Mouse (Mus musculus) midbrain, embryonic 13.5 days (tissue): ENCODE measurements around the gene Sst. TPM values are rescaled to one million over a fixed set of nuclear protein-coding genes. Genes with fewer than 3 reads are reported as not detected.
A peak's percentile ranks its signal among the peaks of the same experiment; 100 is the strongest.
"Not testable (repeated sequence)": the region's sequence is repeated elsewhere in the genome, so short reads cannot be mapped to it uniquely, and the experiment has no call there.

Experiments
- ATAC-seq: fragments of 200-750 bp; cut with Nextera tagmentation; 2 replicates; pipeline ENCODE4 v1.8.0; 2017; ENCODE audit warnings: mild to moderate bottlenecking, moderate TSS enrichment, moderate library complexity
- H3K27ac ChIP-seq: fragments of 300-500 bp; sonication (generic); 2 replicates; pipeline ENCODE4 v1.5.1; 2015; ENCODE audit warnings: inconsistent platforms, mild to moderate bottlenecking, moderate library complexity
- H3K27me3 ChIP-seq: fragments of 300-500 bp; sonication (generic); 2 replicates; pipeline ENCODE4 v1.6.1; 2015; ENCODE audit warnings: mild to moderate bottlenecking, inconsistent platforms
- H3K36me3 ChIP-seq: fragments of 300-500 bp; sonication (generic); 2 replicates; pipeline ENCODE4 v1.6.1; 2015; ENCODE audit warnings: mild to moderate bottlenecking, inconsistent platforms
- H3K4me1 ChIP-seq: fragments of 300-500 bp; sonication (generic); replicated peaks from 2 replicates; pipeline ENCODE4 v1.6.1; 2015; ENCODE audit warnings: inconsistent platforms
- H3K4me2 ChIP-seq: fragments of 300-500 bp; sonication (generic); replicated peaks from 2 replicates; pipeline ENCODE4 v1.6.1; 2015; ENCODE audit warnings: moderate library complexity, mild to moderate bottlenecking, inconsistent platforms
- H3K4me3 ChIP-seq: fragments of 300-500 bp; sonication (generic); replicated peaks from 2 replicates; pipeline ENCODE4 v1.5.1; 2015; ENCODE audit warnings: mild to moderate bottlenecking, inconsistent platforms
- H3K9ac ChIP-seq: fragments of 300-500 bp; sonication (generic); replicated peaks from 2 replicates; pipeline ENCODE4 v1.6.1; 2015; ENCODE audit warnings: mild to moderate bottlenecking, inconsistent platforms
- H3K9me3 ChIP-seq: fragments of 300-500 bp; sonication (generic); 2 replicates; pipeline ENCODE4 v1.6.1; 2016; ENCODE audit warnings: mild to moderate bottlenecking, inconsistent platforms
- WGBS: fragments of 180-500 bp; shearing (Covaris S2); methylation state at CpG from one replicate; pipeline ENCODE4 v1.1.7; 2015; 5-methylcytosine and 5-hydroxymethylcytosine counted together
- polyA plus RNA-seq: library from polyadenylated mRNA; unstranded; fragments of >200 nt; fragmentation: Nextera tagmentation; extraction: Ambion mirVana; gene quantifications from 2 replicates; pipeline ENCODE4 v1.2.1, GENCODE M21; 2015

Sst gene
- polyA plus RNA-seq: 147 and 154 TPM in 2 replicates

GRCm38 (mm10) chr16:23890636-23891035 lies at the start of gene Sst:
Gene Sst, minus strand, starts transcription at chr16:23890958.
- H3K27me3 ChIP-seq: peaks cover 34% of the 10 kb centered on the region
- ATAC-seq: peak; percentile 43; the same call in 1 of the 2 replicates
- H3K27ac ChIP-seq: no peak within 1 kb of the TSS
- peak within 1 kb of the TSS; percentile 36 for H3K4me3 ChIP-seq
- H3K9ac ChIP-seq: peak within 1 kb of the TSS; percentile 32
- peaks cover 19% of the 10 kb centered on the region for H3K4me1 ChIP-seq
- no peaks in the 10 kb centered on the region for H3K9me3 ChIP-seq
- H3K4me2 ChIP-seq: peak within 1 kb of the TSS; percentile 55
- 6% methylated on average over 26 of the region's 26 CpGs for whole genome bisulfite sequencing
- no peaks in the 10 kb centered on the region for H3K36me3 ChIP-seq

DNA sequence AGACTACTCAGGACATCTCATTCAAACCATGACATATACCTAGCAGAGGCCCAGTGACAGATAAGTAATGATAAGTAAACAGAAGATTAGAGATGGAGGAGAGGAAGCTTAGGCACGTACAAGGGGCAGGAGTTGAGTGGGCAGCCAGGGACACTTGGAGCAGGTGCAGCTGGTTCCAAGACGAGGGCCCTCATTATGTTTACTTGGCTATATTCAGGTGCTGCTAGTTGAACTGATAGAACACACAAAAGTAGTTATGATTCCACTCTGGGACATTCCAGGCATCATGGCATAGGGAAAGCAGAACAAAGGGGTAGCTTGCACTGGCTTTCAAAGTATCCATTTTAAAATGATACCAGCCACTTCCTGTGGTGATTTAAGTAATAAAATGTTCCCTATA lies 43.6 kb upstream of the Sst start:
- Histone ChIP-seq H3K9me3 (no peaks in the 10 kb centered on the region), H3K4me1 (no peaks in the 10 kb centered on the region), H3K4me3 (no peak overlapping the region), H3K36me3 (no peaks in the 10 kb centered on the region), H3K4me2 (no peak overlapping the region), H3K27me3 (no peaks in the 10 kb centered on the region), H3K9ac (no peak overlapping the region), H3K27ac (no peak overlapping the region)
- 82% methylated on average over 2 of the region's 2 CpGs for WGBS
- no peak for ATAC-seq

- no peak within 1 kb of the TSS for H3K9ac ChIP-seq
- H3K4me2 ChIP-seq: no peak within 1 kb of the TSS
- H3K9me3 ChIP-seq: no peaks in the 10 kb centered on the region
- no peaks in the 10 kb centered on the region for H3K27me3 ChIP-seq
- no peaks in the 10 kb centered on the region for H3K4me1 ChIP-seq
- WGBS: 68% methylated on average over 11 of the region's 11 CpGs
- no peak for ATAC-seq
- H3K27ac ChIP-seq: no peak within 1 kb of the TSS
- no peak within 1 kb of the TSS for H3K4me3 ChIP-seq
- H3K36me3 ChIP-seq: no peaks in the 10 kb centered on the region
Measured at GRCm38 (mm10) chr16:23932294-23932693, 41.5 kb upstream of the Sst start, which contains the start of gene Rtp2. Gene Rtp2, minus strand, starts transcription at chr16:23932394.

GRCm38 (mm10) chr16:23931275-23931674 lies 40.5 kb upstream of the Sst start:
- H3K9me3 ChIP-seq: no peaks in the 10 kb centered on the region
- ATAC-seq: no peak
- WGBS: 83% methylated on average over 18 of the region's 18 CpGs
- H3K36me3 ChIP-seq: no peaks in the 10 kb centered on the region
- no peak overlapping the region for H3K9ac ChIP-seq
- no peaks in the 10 kb centered on the region for H3K27me3 ChIP-seq
- H3K4me1 ChIP-seq: no peaks in the 10 kb centered on the region
- H3K4me3 ChIP-seq: no peak overlapping the region
- no peak overlapping the region for H3K4me2 ChIP-seq
- no peak overlapping the region for H3K27ac ChIP-seq

DNA sequence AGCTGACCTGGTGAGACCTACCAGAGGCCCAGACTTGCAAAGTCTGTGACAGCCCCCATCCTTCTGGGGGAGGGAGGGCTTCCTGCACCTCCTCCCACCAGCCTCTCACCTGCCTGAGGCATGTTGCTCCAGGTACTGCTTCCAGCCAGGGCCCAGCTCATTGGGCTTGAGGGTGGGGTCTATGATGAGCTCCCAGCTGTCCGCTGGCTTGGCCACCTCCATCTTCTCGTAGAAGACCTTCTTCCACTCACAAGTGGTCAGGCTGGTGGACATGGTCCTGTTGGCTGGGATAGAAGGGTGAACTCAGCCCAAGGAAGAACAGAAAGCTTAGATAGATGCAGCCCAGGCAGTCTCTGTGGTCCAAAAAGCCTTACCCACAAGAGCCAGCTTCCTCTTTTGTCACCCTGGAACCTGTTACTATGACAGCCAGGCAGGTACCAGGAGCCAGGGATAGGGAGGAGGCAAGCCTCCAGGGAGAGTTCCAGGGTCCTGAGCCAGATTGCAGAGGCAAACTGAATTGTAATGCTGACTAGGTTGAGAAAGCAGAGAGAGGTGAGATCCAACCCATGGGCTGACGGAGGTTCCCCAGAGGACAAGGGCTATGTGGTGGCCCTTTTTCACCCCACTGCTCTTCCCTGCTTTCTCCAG lies 39.8 kb upstream of the Sst start:
- H3K4me2 ChIP-seq: no peak overlapping the region
- H3K9ac ChIP-seq: no peak overlapping the region
- no peak for ATAC-seq
- no peak overlapping the region for H3K4me3 ChIP-seq
- no peaks in the 10 kb centered on the region for H3K4me1 ChIP-seq
- no peaks in the 10 kb centered on the region for H3K9me3 ChIP-seq
- no peaks in the 10 kb centered on the region for H3K36me3 ChIP-seq
- H3K27ac ChIP-seq: no peak overlapping the region
- WGBS: 85% methylated on average over 3 of the region's 3 CpGs
- no peaks in the 10 kb centered on the region for H3K27me3 ChIP-seq

DNA sequence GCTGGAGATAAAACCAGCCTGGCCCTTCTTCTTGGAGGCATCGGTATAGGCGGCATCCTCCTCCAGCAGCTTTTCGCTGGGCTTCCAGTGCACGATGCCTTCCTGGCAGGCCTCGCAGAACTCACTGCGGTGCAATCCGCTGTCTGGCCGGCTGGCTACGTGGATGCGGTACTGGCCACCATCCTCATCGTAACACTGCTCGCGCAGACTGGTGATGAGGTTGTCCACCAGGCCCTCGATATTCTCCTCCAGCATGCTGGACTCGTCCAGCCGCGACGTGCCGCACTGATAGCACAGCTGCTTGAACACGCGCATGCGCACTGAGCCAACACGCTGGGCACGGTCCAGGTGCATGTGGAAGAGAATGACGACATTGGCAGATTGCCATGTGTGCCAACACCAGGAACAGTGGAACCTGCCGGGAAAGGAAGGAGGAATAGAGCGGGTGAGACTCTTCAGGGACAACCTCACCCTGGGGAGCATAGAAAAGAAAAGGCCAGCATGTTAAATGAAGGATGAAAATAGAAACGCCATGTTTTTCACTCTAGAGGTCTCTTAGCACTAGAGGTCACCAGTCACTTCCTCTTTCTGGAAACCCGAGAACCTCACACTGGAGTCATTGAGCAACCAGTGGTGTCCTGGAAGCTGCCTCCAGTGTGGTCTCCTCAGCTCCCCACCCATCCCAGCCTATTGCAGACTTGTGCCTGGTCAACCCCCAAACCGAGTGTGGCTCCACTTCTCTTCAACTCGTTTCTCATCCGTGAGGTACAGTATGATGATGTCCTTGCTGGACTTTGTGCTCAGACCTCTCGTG lies 36.8 kb upstream of the Sst start:
- no peaks in the 10 kb centered on the region for H3K4me1 ChIP-seq
- no peak overlapping the region for H3K27ac ChIP-seq
- ATAC-seq: no peak
- no peak overlapping the region for H3K4me3 ChIP-seq
- 92% methylated on average over 33 of the region's 33 CpGs for WGBS
- H3K9me3 ChIP-seq: no peaks in the 10 kb centered on the region
- no peaks in the 10 kb centered on the region for H3K27me3 ChIP-seq
- H3K4me2 ChIP-seq: no peak overlapping the region
- H3K36me3 ChIP-seq: no peaks in the 10 kb centered on the region
- no peak overlapping the region for H3K9ac ChIP-seq

DNA sequence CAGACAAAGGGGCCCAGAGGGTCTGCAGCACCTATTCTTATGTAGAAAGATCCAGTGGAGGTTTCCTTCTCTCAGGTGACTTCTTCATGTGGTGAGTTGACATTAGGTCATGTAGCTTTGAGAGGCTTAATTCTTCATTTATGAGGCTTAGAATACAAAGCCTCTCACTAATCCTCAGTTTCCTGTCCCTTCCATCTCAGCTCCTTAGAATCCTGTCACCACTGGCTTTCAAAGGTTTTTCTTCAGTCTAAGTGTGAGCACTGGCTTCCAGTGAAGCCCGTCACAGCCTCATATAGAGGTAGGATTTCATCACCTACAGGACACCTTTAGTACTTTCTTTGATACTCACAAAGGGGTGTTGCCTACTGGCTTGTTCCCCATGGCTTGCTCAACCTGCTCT lies 32.1 kb upstream of the Sst start:
- WGBS: 85% methylated on average over 1 of the region's 1 CpGs
- ATAC-seq: no peak

DNA sequence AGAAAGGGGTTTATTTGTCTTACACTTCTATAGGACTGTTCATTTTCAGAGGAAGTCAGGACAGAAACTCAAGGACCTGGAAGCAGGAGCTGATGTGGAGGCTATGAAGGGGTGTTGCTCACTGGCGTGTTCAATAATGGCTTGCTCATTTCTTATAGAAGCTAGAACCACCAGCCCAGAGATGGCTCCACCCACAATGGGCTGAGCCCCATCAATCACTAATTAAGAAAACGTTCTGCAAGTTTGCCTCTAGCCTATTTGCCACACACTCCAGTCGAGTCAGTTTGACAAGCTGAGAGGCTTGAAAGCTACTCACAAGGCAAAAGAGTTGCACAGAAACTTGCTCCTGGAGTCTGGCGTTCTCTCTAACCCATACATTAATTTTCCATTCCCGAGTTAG lies 30.9 kb upstream of the Sst start:
- no peaks in the 10 kb centered on the region for H3K36me3 ChIP-seq
- WGBS: 82% methylated on average over 5 of the region's 5 CpGs
- no peak overlapping the region for H3K4me3 ChIP-seq
- H3K4me1 ChIP-seq: no peaks in the 10 kb centered on the region
- no peak overlapping the region for H3K27ac ChIP-seq
- ATAC-seq: no peak
- H3K9me3 ChIP-seq: no peaks in the 10 kb centered on the region
- H3K4me2 ChIP-seq: no peak overlapping the region
- no peak overlapping the region for H3K9ac ChIP-seq
- no peaks in the 10 kb centered on the region for H3K27me3 ChIP-seq

More for the DNA sequence above, 32.1 kb upstream of the Sst start:
- H3K4me2 ChIP-seq: no peak overlapping the region
- no peak overlapping the region for H3K4me3 ChIP-seq
- no peaks in the 10 kb centered on the region for H3K27me3 ChIP-seq
- no peaks in the 10 kb centered on the region for H3K36me3 ChIP-seq
- H3K9ac ChIP-seq: no peak overlapping the region
- H3K27ac ChIP-seq: no peak overlapping the region
- no peaks in the 10 kb centered on the region for H3K4me1 ChIP-seq
- no peaks in the 10 kb centered on the region for H3K9me3 ChIP-seq

DNA sequence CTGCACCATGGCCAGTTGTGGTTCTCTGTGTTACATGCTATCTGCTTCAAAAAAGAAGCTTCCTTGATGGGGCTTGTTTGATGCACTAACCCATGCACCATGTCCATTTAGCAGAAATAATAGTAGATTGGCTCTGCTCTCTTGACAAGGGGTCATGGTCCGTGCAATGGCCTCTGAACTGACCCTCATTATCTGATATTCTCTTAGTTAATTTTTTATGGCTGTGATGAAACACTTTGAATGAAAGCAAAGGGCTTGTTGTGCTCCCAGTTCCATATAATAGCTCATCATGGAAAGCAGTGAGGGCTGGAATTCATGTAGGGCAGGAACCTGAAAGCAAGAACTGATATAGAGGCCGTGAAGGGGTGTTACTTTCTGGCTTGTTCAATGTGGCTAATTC lies 28.7 kb upstream of the Sst start:
- ATAC-seq: no peak
- no peaks in the 10 kb centered on the region for H3K27me3 ChIP-seq
- no peak overlapping the region for H3K9ac ChIP-seq
- H3K27ac ChIP-seq: no peak overlapping the region
- no peak overlapping the region for H3K4me3 ChIP-seq
- no peaks in the 10 kb centered on the region for H3K4me1 ChIP-seq
- no peak overlapping the region for H3K4me2 ChIP-seq
- H3K9me3 ChIP-seq: no peaks in the 10 kb centered on the region
- no peaks in the 10 kb centered on the region for H3K36me3 ChIP-seq
- WGBS: 87% methylated on average over 2 of the region's 2 CpGs

- H3K27ac ChIP-seq: no peak overlapping the region
- 48% methylated on average over 3 of the region's 3 CpGs for WGBS
- no peaks in the 10 kb centered on the region for H3K27me3 ChIP-seq
Measured at GRCm38 (mm10) chr16:23913401-23913800, 22.6 kb upstream of the Sst start.

GRCm38 (mm10) chr16:23912741-23913140 lies 22.0 kb upstream of the Sst start:
- no peaks in the 10 kb centered on the region for H3K9me3 ChIP-seq
- no peak for ATAC-seq
- 82% methylated on average over 13 of the region's 13 CpGs for WGBS
- no peak overlapping the region for H3K4me3 ChIP-seq
- H3K4me1 ChIP-seq: 0 out of 2 replicates have a peak, but pooled peaks cover 7% of the 10 kb centered on the region
- H3K27ac ChIP-seq: no peak overlapping the region
- no peaks in the 10 kb centered on the region for H3K27me3 ChIP-seq
- no peak overlapping the region for H3K9ac ChIP-seq
- H3K36me3 ChIP-seq: no peaks in the 10 kb centered on the region
- no peak overlapping the region for H3K4me2 ChIP-seq

More at GRCm38 (mm10) chr16:23913401-23913800, 22.6 kb upstream of the Sst start:
- Histone ChIP-seq H3K9ac (no peak overlapping the region), H3K36me3 (no peaks in the 10 kb centered on the region), H3K4me3 (no peak overlapping the region), H3K4me1 (0 out of 2 replicates have a peak, but pooled peaks cover 7% of the 10 kb centered on the region), H3K9me3 (no peaks in the 10 kb centered on the region), H3K4me2 (no peak overlapping the region)
- ATAC-seq: 0 out of 2 replicates have a peak, but pooled peaks have one; percentile 34

DNA sequence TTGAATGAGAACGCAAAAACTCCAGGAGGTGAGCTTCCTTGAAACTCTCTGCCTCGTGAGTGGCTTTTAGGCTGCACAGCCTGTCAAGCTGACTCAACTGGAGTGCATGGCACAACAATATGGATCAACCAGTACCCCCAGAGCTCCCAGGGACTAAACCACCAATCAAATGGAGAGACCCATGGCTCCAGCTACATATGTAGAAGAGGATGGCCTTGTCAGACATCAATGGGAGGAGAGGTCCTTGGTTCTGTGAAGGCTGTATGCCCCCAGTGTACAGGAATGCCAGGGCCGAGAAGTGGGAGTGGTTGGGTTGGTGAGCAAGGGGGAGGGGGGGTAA lies 18.2 kb upstream of the Sst start:
- 85% methylated on average over 3 of the region's 3 CpGs for WGBS
- ATAC-seq, H3K4me3 ChIP-seq, H3K9me3 ChIP-seq, H3K4me1 ChIP-seq, H3K36me3 ChIP-seq, H3K27ac ChIP-seq, H3K27me3 ChIP-seq, H3K9ac ChIP-seq, H3K4me2 ChIP-seq: not testable (repeated sequence)
